Mouse (Mus musculus): Measurements from ENCODE around the gene Tspan9. TPM values are rescaled to one million over a fixed set of nuclear protein-coding genes. Genes with fewer than 3 reads are reported as not detected.

Tspan9 gene
- polyA plus RNA-seq, 1 experiment: 29.8 TPM

- no peak overlapping the region for H3K27ac ChIP-seq (ENCODE audit: insufficient read depth, low read length)
- no peaks in the 10 kb centered on the region for H3K27me3 ChIP-seq (ENCODE audit: control insufficient read depth, insufficient read depth, low read length)
- no peak for DNase-seq (ENCODE audit: low read depth in 1 of 2, low spot score in 2 of 2)
- no peaks in the 10 kb centered on the region for H3K36me3 ChIP-seq (ENCODE audit: control insufficient read depth, insufficient read depth, low read length)
- no peaks in the 10 kb centered on the region for H3K4me1 ChIP-seq (ENCODE audit: control insufficient read depth, insufficient read depth, insufficient read length)
- H3K4me3 ChIP-seq (ENCODE audit: extremely low read depth, insufficient read depth, insufficient read length): no peak overlapping the region
- 87% methylated on average over 5 of the region's 5 CpGs for WGBS
- TF ChIP-seq CTCF (IDR thresholded peaks at IDR 0.05; ENCODE audit: extremely low read depth, insufficient read depth, insufficient read length, insufficient replicate concordance): no peak
- no peak for TF ChIP-seq POLR2A (IDR thresholded peaks at IDR 0.05; ENCODE audit: low read depth, low read length)
Observed at GRCm38 (mm10) chr6:127970848-127971247, 172.5 kb downstream of the Tspan9 start.

DNA sequence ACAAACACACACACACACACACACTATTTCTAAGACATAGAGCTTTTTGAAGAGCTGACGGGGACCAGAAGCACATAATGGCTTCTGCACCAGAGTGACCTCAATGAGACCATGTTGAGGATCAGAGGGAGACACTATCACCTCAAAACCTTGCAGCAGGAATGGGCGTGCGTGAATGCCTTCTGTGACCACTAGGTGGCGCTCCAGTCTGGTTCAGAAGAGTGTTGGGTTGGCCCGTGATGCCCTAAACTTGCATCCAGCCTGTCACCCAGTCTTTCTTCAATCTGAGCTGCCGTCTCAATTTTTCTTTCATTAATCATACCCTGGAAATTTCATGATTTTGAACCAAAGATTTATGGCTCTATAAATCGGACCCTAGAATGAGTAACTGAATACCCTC lies 173.3 kb downstream of the Tspan9 start:
- H3K4me1 ChIP-seq (ENCODE audit: control insufficient read depth, insufficient read depth, insufficient read length): no peaks in the 10 kb centered on the region
- H3K36me3 ChIP-seq (ENCODE audit: control insufficient read depth, insufficient read depth, low read length): no peaks in the 10 kb centered on the region

DNA sequence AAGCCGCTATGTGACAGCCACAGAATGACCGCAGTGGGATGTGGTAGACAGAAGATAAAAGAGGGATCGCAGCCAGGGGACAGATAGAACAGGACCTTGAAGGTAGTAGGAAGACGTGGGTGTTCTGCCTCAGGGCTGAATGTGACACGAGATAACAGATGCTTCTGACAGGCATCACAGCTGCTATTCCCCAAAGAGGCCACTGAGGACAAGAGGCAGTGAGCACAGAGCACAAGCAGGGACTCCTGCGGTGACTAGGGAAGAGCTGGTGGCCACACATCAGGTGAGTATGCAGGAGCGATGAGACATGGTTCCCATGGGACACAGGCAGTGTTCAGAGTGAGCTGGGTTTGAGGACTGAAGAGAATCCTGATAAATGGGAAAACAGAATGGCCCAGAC lies 173.7 kb downstream of the Tspan9 start:
- Histone ChIP-seq H3K27ac (ENCODE audit: insufficient read depth, low read length) (no peak overlapping the region), H3K4me3 (ENCODE audit: extremely low read depth, insufficient read depth, insufficient read length) (no peak overlapping the region), H3K27me3 (ENCODE audit: control insufficient read depth, insufficient read depth, low read length) (no peaks in the 10 kb centered on the region), H3K4me1 (ENCODE audit: control insufficient read depth, insufficient read depth, insufficient read length) (no peaks in the 10 kb centered on the region), H3K36me3 (ENCODE audit: control insufficient read depth, insufficient read depth, low read length) (no peaks in the 10 kb centered on the region)
- DNase-seq (ENCODE audit: low read depth in 1 of 2, low spot score in 2 of 2): no peak
- WGBS: 78% methylated on average over 7 of the region's 7 CpGs
- no peak for TF ChIP-seq CTCF (IDR thresholded peaks at IDR 0.05; ENCODE audit: extremely low read depth, insufficient read depth, insufficient read length, insufficient replicate concordance)
- no peak for TF ChIP-seq POLR2A (IDR thresholded peaks at IDR 0.05; ENCODE audit: low read depth, low read length)

More for the DNA sequence above, 173.3 kb downstream of the Tspan9 start:
- Histone ChIP-seq H3K4me3 (ENCODE audit: extremely low read depth, insufficient read depth, insufficient read length) (no peak overlapping the region), H3K27me3 (ENCODE audit: control insufficient read depth, insufficient read depth, low read length) (no peaks in the 10 kb centered on the region), H3K27ac (ENCODE audit: insufficient read depth, low read length) (no peak overlapping the region)
- TF ChIP-seq CTCF (IDR thresholded peaks at IDR 0.05; ENCODE audit: extremely low read depth, insufficient read depth, insufficient read length, insufficient replicate concordance) (peak; percentile 89; the same call in 1 of the 2 replicates), POLR2A (IDR thresholded peaks at IDR 0.05; ENCODE audit: low read depth, low read length) (no peak)
- WGBS: 11% methylated on average over 7 of the region's 7 CpGs
- peak; percentile 15 to 39 for DNase-seq (ENCODE audit: low read depth in 1 of 2, low spot score in 2 of 2)

GRCm38 (mm10) chr6:127965497-127965896 lies 177.9 kb downstream of the Tspan9 start:
- TF ChIP-seq CTCF (IDR thresholded peaks at IDR 0.05; ENCODE audit: extremely low read depth, insufficient read depth, insufficient read length, insufficient replicate concordance): no peak
- no peak for TF ChIP-seq POLR2A (IDR thresholded peaks at IDR 0.05; ENCODE audit: low read depth, low read length)
- WGBS: 86% methylated on average over 8 of the region's 8 CpGs
- Histone ChIP-seq H3K27me3 (ENCODE audit: control insufficient read depth, insufficient read depth, low read length) (no peaks in the 10 kb centered on the region), H3K4me1 (ENCODE audit: control insufficient read depth, insufficient read depth, insufficient read length) (no peaks in the 10 kb centered on the region), H3K36me3 (ENCODE audit: control insufficient read depth, insufficient read depth, low read length) (no peaks in the 10 kb centered on the region), H3K4me3 (ENCODE audit: extremely low read depth, insufficient read depth, insufficient read length) (no peak overlapping the region), H3K27ac (ENCODE audit: insufficient read depth, low read length) (no peak overlapping the region)
- DNase-seq (ENCODE audit: low read depth in 1 of 2, low spot score in 2 of 2): no peak

- H3K4me3 ChIP-seq (ENCODE audit: extremely low read depth, insufficient read depth, insufficient read length): no peak overlapping the region
- WGBS: 94% methylated on average over 1 of the region's 1 CpGs
- no peaks in the 10 kb centered on the region for H3K36me3 ChIP-seq (ENCODE audit: control insufficient read depth, insufficient read depth, low read length)
- H3K4me1 ChIP-seq (ENCODE audit: control insufficient read depth, insufficient read depth, insufficient read length): no peaks in the 10 kb centered on the region
- TF ChIP-seq CTCF (IDR thresholded peaks at IDR 0.05; ENCODE audit: extremely low read depth, insufficient read depth, insufficient read length, insufficient replicate concordance) (no peak), POLR2A (IDR thresholded peaks at IDR 0.05; ENCODE audit: low read depth, low read length) (no peak)
- no peaks in the 10 kb centered on the region for H3K27me3 ChIP-seq (ENCODE audit: control insufficient read depth, insufficient read depth, low read length)
- no peak for DNase-seq (ENCODE audit: low read depth in 1 of 2, low spot score in 2 of 2)
- no peak overlapping the region for H3K27ac ChIP-seq (ENCODE audit: insufficient read depth, low read length)
Observed at GRCm38 (mm10) chr6:127960203-127960602, 183.2 kb downstream of the Tspan9 start.

GRCm38 (mm10) chr6:127956172-127956571 lies 187.2 kb downstream of the Tspan9 start:
- no peaks in the 10 kb centered on the region for H3K36me3 ChIP-seq (ENCODE audit: control insufficient read depth, insufficient read depth, low read length)
- no peak overlapping the region for H3K4me3 ChIP-seq (ENCODE audit: extremely low read depth, insufficient read depth, insufficient read length)
- no peaks in the 10 kb centered on the region for H3K4me1 ChIP-seq (ENCODE audit: control insufficient read depth, insufficient read depth, insufficient read length)
- no peaks in the 10 kb centered on the region for H3K27me3 ChIP-seq (ENCODE audit: control insufficient read depth, insufficient read depth, low read length)
- WGBS: 54% methylated on average over 5 of the region's 5 CpGs
- H3K27ac ChIP-seq (ENCODE audit: insufficient read depth, low read length): no peak overlapping the region
- TF ChIP-seq POLR2A (IDR thresholded peaks at IDR 0.05; ENCODE audit: low read depth, low read length) (no peak), CTCF (IDR thresholded peaks at IDR 0.05; ENCODE audit: extremely low read depth, insufficient read depth, insufficient read length, insufficient replicate concordance) (no peak)
- DNase-seq (ENCODE audit: low read depth in 1 of 2, low spot score in 2 of 2): no peak

DNA sequence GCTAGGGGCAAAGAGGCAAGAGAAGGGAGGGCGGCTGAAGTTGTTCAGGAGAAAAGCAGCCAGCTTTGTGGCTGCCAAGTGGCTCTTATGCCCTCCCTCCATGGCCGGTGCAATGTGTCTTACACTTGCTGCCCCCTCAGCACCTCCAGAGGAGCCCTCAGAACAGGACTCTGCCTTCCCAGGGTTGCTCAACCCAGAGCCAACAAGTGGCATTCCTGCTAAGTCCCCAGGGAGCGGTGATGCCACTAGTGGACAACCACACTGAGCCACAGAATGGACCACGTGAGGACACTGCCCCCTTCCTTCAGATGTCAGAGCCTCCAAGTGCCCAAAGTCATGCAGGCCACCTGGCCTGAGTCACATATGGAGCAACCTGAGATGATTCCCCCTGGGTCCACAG lies 190.3 kb downstream of the Tspan9 start:
- no peaks in the 10 kb centered on the region for H3K36me3 ChIP-seq (ENCODE audit: control insufficient read depth, insufficient read depth, low read length)
- 81% methylated on average over 4 of the region's 4 CpGs for WGBS
- H3K4me3 ChIP-seq (ENCODE audit: extremely low read depth, insufficient read depth, insufficient read length): no peak overlapping the region
- no peak for TF ChIP-seq CTCF (IDR thresholded peaks at IDR 0.05; ENCODE audit: extremely low read depth, insufficient read depth, insufficient read length, insufficient replicate concordance)
- no peak for TF ChIP-seq POLR2A (IDR thresholded peaks at IDR 0.05; ENCODE audit: low read depth, low read length)
- H3K4me1 ChIP-seq (ENCODE audit: control insufficient read depth, insufficient read depth, insufficient read length): no peaks in the 10 kb centered on the region
- no peaks in the 10 kb centered on the region for H3K27me3 ChIP-seq (ENCODE audit: control insufficient read depth, insufficient read depth, low read length)
- no peak overlapping the region for H3K27ac ChIP-seq (ENCODE audit: insufficient read depth, low read length)
- DNase-seq (ENCODE audit: low read depth in 1 of 2, low spot score in 2 of 2): no peak
